Mouse (Mus musculus) intestine, embryonic 15.5 days (tissue): ENCODE measurements at regions not wholly inside any gene's neighbourhood (a gene's known extent, or its start where the extent isn't known, plus 50 kb on each side); places are given as distances from the start of the nearest gene placed in this dataset.

Experiments used
- ATAC-seq: fragments of 200-750 bp; cut with Nextera tagmentation; 2 replicates; pipeline ENCODE4 v1.8.0; 2017; ENCODE audit warnings: moderate TSS enrichment, moderate library complexity
- H3K27ac ChIP-seq: fragments of 300-500 bp; sonication (generic); 2 replicates; pipeline ENCODE4 v1.5.1; 2015; ENCODE audit warnings: mild to moderate bottlenecking, inconsistent platforms
- H3K27me3 ChIP-seq: fragments of 300-500 bp; sonication (generic); replicated peaks from 2 replicates; pipeline ENCODE4 v1.6.1; 2015; ENCODE audit warnings: inconsistent platforms
- H3K36me3 ChIP-seq: fragments of 300-500 bp; sonication (generic); 2 replicates; pipeline ENCODE4 v1.6.1; 2015; ENCODE audit warnings: inconsistent platforms
- H3K4me1 ChIP-seq: fragments of 300-500 bp; sonication (generic); replicated peaks from 2 replicates; pipeline ENCODE4 v1.6.1; 2015; ENCODE audit warnings: inconsistent platforms
- H3K4me2 ChIP-seq: fragments of 300-500 bp; sonication (generic); replicated peaks from 2 replicates; pipeline ENCODE4 v1.6.1; 2015; ENCODE audit warnings: mild to moderate bottlenecking, inconsistent platforms
- H3K4me3 ChIP-seq: fragments of 300-500 bp; sonication (generic); replicated peaks from 2 replicates; pipeline ENCODE4 v1.5.1; 2015; ENCODE audit warnings: inconsistent platforms
- H3K9ac ChIP-seq: fragments of 300-500 bp; sonication (generic); 2 replicates; pipeline ENCODE4 v1.6.1; 2015; ENCODE audit warnings: inconsistent platforms
- H3K9me3 ChIP-seq: fragments of 300-500 bp; sonication (generic); 2 replicates; pipeline ENCODE4 v1.6.1; 2016; ENCODE audit warnings: inconsistent platforms
- WGBS: fragments of 180-500 bp; shearing (Covaris S2); methylation state at CpG from one replicate; pipeline ENCODE4 v1.1.7; 2015; 5-methylcytosine and 5-hydroxymethylcytosine counted together

DNA sequence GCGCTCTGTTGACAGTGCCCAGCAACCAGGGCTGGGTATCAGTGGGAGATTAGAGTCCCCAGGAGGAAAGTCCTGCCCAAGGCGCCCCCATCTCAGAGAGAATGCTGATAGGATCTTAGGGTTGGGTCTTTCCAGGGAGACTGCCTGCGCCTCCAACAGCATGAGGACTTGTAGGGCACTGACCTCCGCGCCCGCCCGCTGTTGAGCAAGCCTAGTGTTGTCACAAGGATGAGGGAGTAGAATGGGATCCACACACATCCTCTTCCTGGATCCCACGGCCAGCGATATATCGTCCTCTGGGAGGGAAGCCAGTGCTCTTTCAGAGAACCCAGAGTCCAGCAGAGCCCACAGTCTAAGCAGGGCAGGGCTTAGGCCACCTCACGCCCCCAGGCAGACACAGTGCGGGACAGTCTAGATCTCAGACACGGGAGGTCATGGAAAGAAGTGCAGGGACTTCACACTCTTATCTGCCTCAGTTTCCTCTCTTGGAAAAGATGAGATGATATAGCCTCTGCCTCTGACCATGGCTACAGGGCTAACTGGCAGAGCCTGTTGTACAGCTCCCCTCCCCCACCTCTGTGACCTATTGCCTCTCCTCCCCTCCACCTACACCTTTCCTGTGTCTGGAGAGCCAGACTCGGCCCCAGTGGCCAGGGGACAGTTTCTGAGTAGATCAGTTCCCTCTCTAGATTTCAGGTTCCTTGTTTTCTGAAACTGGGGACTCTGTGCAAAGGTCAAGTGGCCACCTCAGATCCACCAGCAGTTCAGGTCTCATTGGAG lies 52.0 kb upstream of the Dusp5 start:
- WGBS: 69% methylated on average over 14 of the region's 14 CpGs
- peak; percentile 78 for ATAC-seq
- Histone ChIP-seq H3K4me2 (no peak overlapping the region), H3K27ac (no peak overlapping the region), H3K27me3 (no peaks in the 10 kb centered on the region), H3K36me3 (no peaks in the 10 kb centered on the region), H3K9ac (no peak overlapping the region), H3K4me3 (no peak overlapping the region), H3K4me1 (no peaks in the 10 kb centered on the region), H3K9me3 (no peaks in the 10 kb centered on the region)

DNA sequence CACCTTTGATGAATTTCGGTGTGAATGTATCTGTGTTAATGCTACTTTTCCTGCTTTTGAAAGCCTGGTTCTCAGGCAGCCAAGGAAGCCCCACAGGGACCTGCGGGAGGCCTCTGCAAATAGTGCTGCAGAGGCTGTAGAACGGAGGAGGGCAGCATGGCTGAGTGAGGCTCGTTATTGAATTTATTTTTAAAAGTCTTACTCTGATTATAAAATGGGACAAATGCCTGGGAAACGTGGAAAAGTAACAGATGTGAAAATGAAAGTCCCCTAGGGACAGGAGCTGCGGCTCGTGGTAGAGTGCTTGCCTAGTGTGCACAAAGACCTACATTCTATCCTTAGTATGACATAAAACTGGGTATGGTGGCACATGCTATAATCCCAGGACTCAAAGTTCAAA lies 59.7 kb upstream of the Dusp5 start:
- Histone ChIP-seq H3K4me2 (no peak overlapping the region), H3K27me3 (no peaks in the 10 kb centered on the region), H3K9ac (no peak overlapping the region), H3K27ac (no peak overlapping the region), H3K36me3 (no peaks in the 10 kb centered on the region), H3K4me1 (no peaks in the 10 kb centered on the region), H3K4me3 (no peak overlapping the region), H3K9me3 (no peaks in the 10 kb centered on the region)
- WGBS: 47% methylated on average over 7 of the region's 7 CpGs
- no peak for ATAC-seq

DNA sequence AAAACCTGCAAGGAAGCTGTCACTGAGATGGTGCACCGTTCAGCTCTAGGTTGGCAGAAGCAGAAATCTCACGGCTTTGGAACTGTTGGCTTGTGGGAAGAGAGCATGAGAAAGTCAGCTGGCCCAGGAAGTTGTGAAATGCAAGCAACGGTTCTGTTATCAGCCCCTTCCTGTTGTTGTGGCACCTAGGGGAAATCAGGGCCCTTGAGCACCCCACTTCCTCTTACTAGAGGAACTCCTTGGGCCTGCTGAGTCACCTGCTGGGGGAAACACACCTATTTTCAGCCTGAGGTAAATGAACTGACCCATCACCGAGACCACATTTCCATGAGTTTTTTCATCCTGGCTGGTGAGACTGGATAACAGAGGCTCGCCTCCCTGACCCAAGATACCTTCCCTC lies 64.2 kb upstream of the Dusp5 start:
- H3K9ac ChIP-seq: no peak overlapping the region
- 84% methylated on average over 5 of the region's 5 CpGs for WGBS
- no peak for ATAC-seq

DNA sequence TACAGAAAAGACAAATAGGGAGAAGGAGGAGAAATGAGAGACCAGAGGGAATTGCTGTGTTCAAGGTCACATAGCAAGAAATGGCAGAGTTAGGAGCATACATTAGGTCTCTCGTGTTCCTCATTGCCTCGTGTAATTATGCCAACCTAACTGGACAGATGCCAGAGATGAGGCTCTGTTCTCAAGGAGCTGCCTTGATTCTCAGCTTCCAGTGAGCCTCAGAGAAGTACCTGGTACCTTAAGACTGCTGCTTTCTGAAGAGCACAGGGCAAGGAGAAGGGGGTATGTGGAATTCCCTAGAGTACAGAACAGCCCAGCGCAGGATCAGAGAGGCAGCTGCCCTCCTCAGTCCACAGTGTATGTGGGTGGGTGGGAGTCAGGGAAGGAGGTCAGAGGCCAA lies 64.8 kb upstream of the Dusp5 start:
- H3K4me3 ChIP-seq: no peak overlapping the region
- peaks cover 7% of the 10 kb centered on the region for H3K4me1 ChIP-seq
- H3K4me2 ChIP-seq: no peak overlapping the region
- no peak overlapping the region for H3K27ac ChIP-seq
- no peaks in the 10 kb centered on the region for H3K9me3 ChIP-seq
- no peaks in the 10 kb centered on the region for H3K27me3 ChIP-seq
- ATAC-seq: no peak
- H3K36me3 ChIP-seq: no peaks in the 10 kb centered on the region
- 72% methylated on average over 3 of the region's 3 CpGs for WGBS
- no peak overlapping the region for H3K9ac ChIP-seq

More for the DNA sequence above, 64.2 kb upstream of the Dusp5 start:
- H3K27ac ChIP-seq: no peak overlapping the region
- H3K4me2 ChIP-seq: no peak overlapping the region
- no peaks in the 10 kb centered on the region for H3K36me3 ChIP-seq
- H3K4me1 ChIP-seq: peaks cover 4% of the 10 kb centered on the region
- no peak overlapping the region for H3K4me3 ChIP-seq
- H3K27me3 ChIP-seq: no peaks in the 10 kb centered on the region
- H3K9me3 ChIP-seq: no peaks in the 10 kb centered on the region

DNA sequence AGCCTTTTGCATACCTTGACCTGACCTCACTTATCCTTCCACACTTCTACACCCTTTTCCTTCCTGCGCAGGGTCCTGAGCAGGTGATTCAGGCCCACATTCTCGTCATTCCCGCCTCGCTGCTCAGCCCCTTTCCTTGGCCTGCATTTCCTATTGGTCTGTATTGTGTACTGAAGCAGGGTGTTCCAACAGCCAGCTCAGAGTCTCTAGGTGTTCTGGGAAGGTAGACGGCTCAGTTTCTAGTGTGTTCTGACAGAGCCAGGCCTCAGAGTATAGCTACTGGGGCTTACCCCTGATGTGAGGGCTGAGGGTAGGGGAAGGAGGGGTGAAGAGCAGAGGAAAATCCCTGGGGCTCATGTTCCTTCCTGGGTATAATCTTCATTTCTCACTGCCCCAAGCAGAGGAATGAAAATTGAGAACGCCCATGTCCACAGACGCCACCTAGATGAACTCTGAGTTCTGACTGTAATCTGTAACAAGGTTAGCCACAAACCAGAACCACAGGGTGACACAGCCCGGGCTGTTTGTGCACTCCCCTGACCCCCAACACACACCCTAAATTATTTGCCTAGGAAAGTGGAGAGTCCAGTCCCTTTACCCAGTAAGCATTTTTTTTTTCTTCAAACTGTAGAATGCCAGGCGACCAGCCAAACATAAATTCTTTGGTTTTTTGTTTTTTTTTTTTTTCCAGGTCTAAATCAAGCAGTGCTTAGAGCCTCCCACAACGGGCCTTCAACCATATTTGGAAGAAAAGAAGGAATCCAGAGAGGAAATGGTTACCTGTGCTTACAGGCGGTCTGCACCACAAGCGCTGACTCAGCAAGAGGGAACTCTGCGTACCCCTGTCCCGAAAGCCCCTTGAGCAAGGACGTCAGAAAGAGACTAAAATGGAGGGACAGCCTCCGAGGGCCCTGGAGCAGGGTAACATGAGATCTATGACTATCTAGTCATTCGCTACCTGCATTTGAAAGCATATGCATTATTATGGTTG lies 67.6 kb upstream of the Dusp5 start:
- peak; percentile 38; the same call in 1 of the 2 replicates for ATAC-seq
- H3K4me3 ChIP-seq: no peak overlapping the region
- H3K9ac ChIP-seq: no peak overlapping the region
- 56% methylated on average over 17 of the region's 17 CpGs for WGBS
- H3K9me3 ChIP-seq: no peaks in the 10 kb centered on the region
- peak overlapping the region; percentile 37; the same call in 1 of the 2 replicates for H3K27ac ChIP-seq
- no peaks in the 10 kb centered on the region for H3K27me3 ChIP-seq
- peaks cover 14% of the 10 kb centered on the region for H3K4me1 ChIP-seq
- H3K4me2 ChIP-seq: peak overlapping the region; percentile 38
- H3K36me3 ChIP-seq: no peaks in the 10 kb centered on the region

DNA sequence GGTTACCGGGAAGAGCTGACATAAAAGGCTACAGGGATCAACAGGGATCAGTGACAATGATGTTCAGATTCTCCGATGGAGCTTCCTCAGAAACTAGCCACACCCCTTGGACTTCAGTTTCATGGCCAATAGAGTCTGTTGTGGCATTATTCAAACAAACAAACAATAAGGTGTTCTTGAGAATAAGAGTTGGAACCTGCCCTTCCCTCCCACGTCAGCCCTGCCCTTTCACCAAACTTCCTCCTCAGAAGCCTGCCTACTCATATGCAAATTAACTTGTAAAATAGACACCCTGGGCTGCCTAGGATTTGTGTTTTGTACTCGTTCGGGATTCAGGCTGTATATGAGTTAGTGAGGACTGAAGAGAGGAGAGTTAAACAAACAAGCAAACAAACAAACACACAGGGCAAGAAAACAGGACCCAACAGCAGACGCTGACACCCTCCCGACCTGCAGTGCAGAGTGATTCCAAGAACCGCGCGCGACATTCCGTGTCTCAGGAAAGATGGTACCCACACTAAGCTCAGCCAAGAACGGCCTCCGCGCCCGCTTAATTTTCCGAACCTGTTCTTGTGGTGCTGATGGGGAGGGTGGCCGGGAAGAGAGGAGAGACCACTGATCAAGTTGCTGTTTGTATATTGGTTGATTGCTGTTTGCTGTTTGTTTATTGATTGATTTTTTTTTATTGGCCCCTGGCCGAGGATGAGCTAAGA lies 68.4 kb upstream of the Dusp5 start:
- Histone ChIP-seq H3K4me3 (no peak overlapping the region), H3K9ac (no peak overlapping the region), H3K36me3 (no peaks in the 10 kb centered on the region), H3K4me1 (peaks cover 14% of the 10 kb centered on the region), H3K27me3 (no peaks in the 10 kb centered on the region), H3K9me3 (no peaks in the 10 kb centered on the region), H3K27ac (peak overlapping the region; percentile 37; the same call in 1 of the 2 replicates), H3K4me2 (peak overlapping the region; percentile 38)
- WGBS: 16% methylated on average over 19 of the region's 19 CpGs
- ATAC-seq: peak; percentile 44

DNA sequence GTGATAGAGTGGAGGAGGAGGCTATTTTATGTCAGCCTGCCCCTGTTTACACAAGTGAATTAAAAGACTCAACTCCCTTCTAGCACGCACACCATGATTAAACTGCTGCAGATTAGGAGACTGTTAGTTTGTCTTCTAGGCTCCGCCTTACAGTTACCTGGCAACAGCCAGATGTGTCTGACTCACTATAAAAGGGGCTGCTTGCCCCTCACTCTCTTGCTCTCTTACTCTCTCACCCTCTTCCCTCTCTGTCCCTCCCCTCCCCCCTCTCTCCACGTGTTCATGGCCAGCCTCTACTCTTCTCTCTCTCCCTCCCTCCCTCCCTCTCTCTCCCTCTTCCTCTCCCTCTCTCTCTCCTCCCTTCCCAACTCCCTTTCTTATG lies 69.0 kb upstream of the Smndc1 start:
- no peaks in the 10 kb centered on the region for H3K9me3 ChIP-seq
- WGBS: 20% methylated on average over 3 of the region's 3 CpGs
- H3K4me1 ChIP-seq: peaks cover 14% of the 10 kb centered on the region
- ATAC-seq: peak; percentile 27
- no peaks in the 10 kb centered on the region for H3K36me3 ChIP-seq
- H3K9ac ChIP-seq: no peak overlapping the region
- peak overlapping the region; percentile 40; the same call in 1 of the 2 replicates for H3K27ac ChIP-seq
- no peak overlapping the region for H3K4me3 ChIP-seq
- H3K4me2 ChIP-seq: no peak overlapping the region
- H3K27me3 ChIP-seq: no peaks in the 10 kb centered on the region

DNA sequence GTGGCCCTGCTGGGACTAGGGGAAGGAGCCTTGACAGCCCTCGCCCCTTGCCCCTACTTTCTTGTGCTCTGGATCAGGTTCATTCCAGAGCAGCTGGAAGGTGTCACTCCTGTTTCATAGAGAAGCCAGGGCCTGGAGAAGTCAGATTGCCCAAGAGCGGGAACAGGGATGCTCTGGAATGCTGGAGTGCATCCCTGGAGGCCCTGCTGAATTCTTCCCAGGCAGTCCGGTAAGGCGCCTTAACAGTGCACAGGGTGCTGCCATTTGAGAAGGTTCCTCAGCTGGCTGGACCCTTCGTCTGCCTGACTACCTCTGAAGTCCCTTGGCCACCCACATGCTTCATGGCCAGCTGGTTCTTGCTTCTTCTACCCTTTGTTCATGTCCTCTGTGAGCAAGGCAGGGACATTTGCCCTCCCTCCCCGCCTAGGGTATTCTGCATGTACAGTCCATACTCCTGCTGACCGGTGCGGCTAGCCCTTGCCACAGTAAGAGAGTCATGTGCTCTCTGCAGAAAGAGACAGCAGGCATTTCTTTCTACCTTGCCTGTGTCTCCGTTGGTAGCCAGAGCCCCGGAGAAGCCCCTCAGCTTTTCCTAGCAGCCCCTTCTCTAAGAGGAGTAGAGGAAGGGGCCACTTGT lies 68.5 kb upstream of the Smndc1 start:
- WGBS: 30% methylated on average over 10 of the region's 10 CpGs
- no peak overlapping the region for H3K4me2 ChIP-seq
- no peak overlapping the region for H3K4me3 ChIP-seq
- H3K9ac ChIP-seq: no peak overlapping the region
- ATAC-seq: 0 out of 2 replicates have a peak, but pooled peaks have one; percentile 7
- H3K9me3 ChIP-seq: no peaks in the 10 kb centered on the region
- peak overlapping the region; percentile 40; the same call in 1 of the 2 replicates for H3K27ac ChIP-seq
- H3K36me3 ChIP-seq: no peaks in the 10 kb centered on the region
- no peaks in the 10 kb centered on the region for H3K27me3 ChIP-seq
- H3K4me1 ChIP-seq: peaks cover 14% of the 10 kb centered on the region

DNA sequence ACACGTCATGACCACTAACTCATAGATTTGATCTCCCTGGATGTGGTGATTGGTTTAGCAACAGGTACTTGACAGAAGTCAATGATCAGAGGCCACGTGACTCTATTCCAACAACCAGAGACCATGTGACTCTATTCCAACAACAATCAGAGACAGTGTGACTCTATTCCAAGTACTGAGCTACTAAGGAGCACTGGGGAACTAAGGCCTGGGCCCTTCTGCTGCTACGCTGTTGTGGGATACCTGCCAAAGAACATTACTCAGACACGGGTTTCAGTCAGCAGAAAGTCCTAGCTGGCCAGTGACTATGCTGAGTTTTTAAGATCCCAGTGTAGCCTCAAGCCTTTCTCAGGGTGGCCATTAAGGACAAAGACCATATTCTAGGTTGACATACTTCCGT lies 66.3 kb upstream of the Smndc1 start:
- WGBS: 77% methylated on average over 5 of the region's 5 CpGs
- Histone ChIP-seq H3K36me3 (no peaks in the 10 kb centered on the region), H3K27me3 (no peaks in the 10 kb centered on the region), H3K4me1 (peaks cover 18% of the 10 kb centered on the region), H3K9ac (no peak overlapping the region), H3K27ac (no peak overlapping the region), H3K4me3 (no peak overlapping the region), H3K9me3 (no peaks in the 10 kb centered on the region), H3K4me2 (no peak overlapping the region)
- ATAC-seq: no peak

DNA sequence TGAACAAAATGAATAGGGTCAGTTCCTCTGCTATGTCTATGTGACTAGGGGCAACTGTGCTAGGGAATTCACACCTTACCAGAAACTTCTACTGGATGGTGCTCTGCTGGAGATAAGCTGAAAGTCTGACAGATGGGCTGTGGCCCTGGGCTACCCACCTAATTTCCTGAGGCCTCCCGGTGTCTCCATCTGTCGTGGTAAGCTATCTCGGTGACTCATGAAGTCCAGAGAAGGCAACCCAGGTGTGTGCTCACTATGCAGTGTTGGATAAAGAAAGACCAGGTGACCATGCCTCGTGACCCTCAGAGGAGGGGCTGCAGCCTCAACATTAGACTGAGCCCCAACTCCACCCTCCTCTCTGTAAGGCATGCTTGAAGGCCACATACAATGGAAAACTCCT lies 64.2 kb upstream of the Smndc1 start:
- no peak for ATAC-seq
- 69% methylated on average over 4 of the region's 4 CpGs for WGBS
- no peaks in the 10 kb centered on the region for H3K27me3 ChIP-seq
- H3K9ac ChIP-seq: no peak overlapping the region
- no peak overlapping the region for H3K4me2 ChIP-seq
- no peaks in the 10 kb centered on the region for H3K36me3 ChIP-seq
- no peak overlapping the region for H3K27ac ChIP-seq
- H3K4me1 ChIP-seq: peaks cover 25% of the 10 kb centered on the region
- no peaks in the 10 kb centered on the region for H3K9me3 ChIP-seq
- no peak overlapping the region for H3K4me3 ChIP-seq

DNA sequence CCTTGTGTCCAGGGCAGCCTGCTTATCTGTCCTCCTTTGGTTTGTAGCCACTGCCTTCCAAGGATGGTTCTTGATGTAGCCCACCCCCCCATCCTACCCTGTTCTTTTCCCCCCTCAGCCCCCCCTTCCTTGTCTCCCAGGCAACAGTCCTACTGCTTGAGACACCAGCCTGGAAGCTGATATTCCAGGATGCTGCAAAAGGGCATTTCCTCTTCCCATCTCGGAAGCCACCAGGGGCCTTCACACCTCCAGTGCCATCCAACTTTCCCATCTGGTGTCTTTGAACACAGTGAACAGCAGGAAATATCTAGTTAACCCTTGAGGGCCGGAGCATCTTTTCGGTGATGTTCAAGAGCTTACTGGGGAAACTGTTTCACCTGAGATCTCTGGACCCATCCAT lies 63.7 kb upstream of the Smndc1 start:
- 75% methylated on average over 3 of the region's 3 CpGs for WGBS
- Histone ChIP-seq H3K4me1 (peaks cover 26% of the 10 kb centered on the region), H3K4me3 (no peak overlapping the region), H3K9me3 (no peaks in the 10 kb centered on the region), H3K36me3 (no peaks in the 10 kb centered on the region), H3K27me3 (no peaks in the 10 kb centered on the region), H3K9ac (no peak overlapping the region), H3K4me2 (no peak overlapping the region), H3K27ac (no peak overlapping the region)
- no peak for ATAC-seq
